Mouse (Mus musculus): ENCODE results near the gene Dync1i1. TPM values are rescaled to one million over a fixed set of nuclear protein-coding genes. Genes with fewer than 3 reads are reported as not detected.
A peak's percentile ranks its signal among the peaks of the same experiment; 100 is the strongest.

Gene Dync1i1
- polyA plus RNA-seq, 1 experiment from 2014 or later, result 4.5 TPM

GRCm38 (mm10) chr6:5867221-5867620 is 141.8 kb downstream of the Dync1i1 start:
- H3K4me2 ChIP-seq (replicated peaks), result no peak overlapping the region
- 88% methylated on average over 4 of the region's 4 CpGs for WGBS
- H3K4me3 ChIP-seq, result no peak overlapping the region
- no peaks in the 10 kb centered on the region for H3K36me3 ChIP-seq
- H3K27ac ChIP-seq, result no peak overlapping the region
- no peak overlapping the region for H3K9ac ChIP-seq
- H3K4me1 ChIP-seq, result no peaks in the 10 kb centered on the region
- no peaks in the 10 kb centered on the region for H3K9me3 ChIP-seq (replicated peaks)
- ATAC-seq (ENCODE audit: low FRiP score), result no peak
- H3K27me3 ChIP-seq, result no peaks in the 10 kb centered on the region

GRCm38 (mm10) chr6:5871060-5871459 is 145.6 kb downstream of the Dync1i1 start:
- Histone ChIP-seq H3K9ac (no peak overlapping the region), H3K27me3 (no peaks in the 10 kb centered on the region), H3K9me3 (replicated peaks) (no peaks in the 10 kb centered on the region), H3K4me3 (no peak overlapping the region), H3K4me1 (no peaks in the 10 kb centered on the region), H3K27ac (no peak overlapping the region), H3K36me3 (no peaks in the 10 kb centered on the region), H3K4me2 (replicated peaks) (no peak overlapping the region)
- 69% methylated on average over 5 of the region's 5 CpGs for WGBS
- no peak for ATAC-seq (ENCODE audit: low FRiP score)

- Histone ChIP-seq H3K36me3 (no peaks in the 10 kb centered on the region), H3K9me3 (replicated peaks) (no peaks in the 10 kb centered on the region), H3K4me1 (no peaks in the 10 kb centered on the region), H3K9ac (no peak overlapping the region), H3K27ac (no peak overlapping the region), H3K27me3 (no peaks in the 10 kb centered on the region), H3K4me2 (replicated peaks) (no peak overlapping the region), H3K4me3 (no peak overlapping the region)
- 78% methylated on average over 15 of the region's 15 CpGs for WGBS
- ATAC-seq (ENCODE audit: low FRiP score), result no peak
Observed at GRCm38 (mm10) chr6:5871581-5872298, 146.3 kb downstream of the Dync1i1 start.

- no peaks in the 10 kb centered on the region for H3K36me3 ChIP-seq
- no peak for ATAC-seq (ENCODE audit: low FRiP score)
- H3K4me1 ChIP-seq, result no peaks in the 10 kb centered on the region
- H3K27ac ChIP-seq, result no peak overlapping the region
- H3K9me3 ChIP-seq (replicated peaks), result no peaks in the 10 kb centered on the region
- no peaks in the 10 kb centered on the region for H3K27me3 ChIP-seq
- no peak overlapping the region for H3K9ac ChIP-seq
- H3K4me3 ChIP-seq, result no peak overlapping the region
- WGBS, result 80% methylated on average over 6 of the region's 6 CpGs
- H3K4me2 ChIP-seq (replicated peaks), result no peak overlapping the region
Observed at GRCm38 (mm10) chr6:5889341-5889740, 163.9 kb downstream of the Dync1i1 start.

GRCm38 (mm10) chr6:5911295-5911694 is 185.9 kb downstream of the Dync1i1 start:
- Histone ChIP-seq H3K4me2 (replicated peaks) (no peak overlapping the region), H3K4me3 (no peak overlapping the region), H3K27ac (no peak overlapping the region), H3K9ac (no peak overlapping the region), H3K9me3 (replicated peaks) (no peaks in the 10 kb centered on the region), H3K4me1 (no peaks in the 10 kb centered on the region), H3K36me3 (no peaks in the 10 kb centered on the region), H3K27me3 (no peaks in the 10 kb centered on the region)
- ATAC-seq (ENCODE audit: low FRiP score), result no peak
- WGBS, result 82% methylated on average over 7 of the region's 7 CpGs

GRCm38 (mm10) chr6:5915028-5915427 is 189.6 kb downstream of the Dync1i1 start:
- 89% methylated on average over 2 of the region's 2 CpGs for WGBS

GRCm38 (mm10) chr6:5920670-5921069 is 195.2 kb downstream of the Dync1i1 start:
- Histone ChIP-seq H3K4me3 (no peak overlapping the region), H3K4me1 (no peaks in the 10 kb centered on the region), H3K9ac (no peak overlapping the region), H3K27me3 (no peaks in the 10 kb centered on the region), H3K27ac (no peak overlapping the region), H3K4me2 (replicated peaks) (no peak overlapping the region), H3K9me3 (replicated peaks) (no peaks in the 10 kb centered on the region), H3K36me3 (no peaks in the 10 kb centered on the region)
- ATAC-seq (ENCODE audit: low FRiP score), result no peak
- 75% methylated on average over 4 of the region's 4 CpGs for WGBS

More at GRCm38 (mm10) chr6:5915028-5915427, 189.6 kb downstream of the Dync1i1 start:
- H3K27me3 ChIP-seq, result no peaks in the 10 kb centered on the region
- H3K36me3 ChIP-seq, result no peaks in the 10 kb centered on the region
- H3K27ac ChIP-seq, result no peak overlapping the region
- no peak for ATAC-seq (ENCODE audit: low FRiP score)
- no peaks in the 10 kb centered on the region for H3K9me3 ChIP-seq (replicated peaks)
- no peaks in the 10 kb centered on the region for H3K4me1 ChIP-seq
- H3K9ac ChIP-seq, result no peak overlapping the region
- H3K4me2 ChIP-seq (replicated peaks), result no peak overlapping the region
- H3K4me3 ChIP-seq, result no peak overlapping the region

GRCm38 (mm10) chr6:5922676-5923075 is 197.2 kb downstream of the Dync1i1 start:
- H3K9ac ChIP-seq, result no peak overlapping the region
- H3K4me2 ChIP-seq (replicated peaks), result no peak overlapping the region
- H3K36me3 ChIP-seq, result no peaks in the 10 kb centered on the region
- no peak for ATAC-seq (ENCODE audit: low FRiP score)
- H3K4me1 ChIP-seq, result no peaks in the 10 kb centered on the region
- H3K27ac ChIP-seq, result no peak overlapping the region
- no peak overlapping the region for H3K4me3 ChIP-seq
- no peaks in the 10 kb centered on the region for H3K27me3 ChIP-seq
- no peaks in the 10 kb centered on the region for H3K9me3 ChIP-seq (replicated peaks)
- 37% methylated on average over 1 of the region's 1 CpGs for WGBS

- no peak for ATAC-seq (ENCODE audit: low FRiP score)
- no peak overlapping the region for H3K4me2 ChIP-seq (replicated peaks)
Observed at GRCm38 (mm10) chr6:5923148-5923547, 197.7 kb downstream of the Dync1i1 start.

GRCm38 (mm10) chr6:5930140-5930539 is 204.7 kb downstream of the Dync1i1 start:
- Histone ChIP-seq H3K36me3 (no peaks in the 10 kb centered on the region), H3K4me2 (replicated peaks) (no peak overlapping the region), H3K9me3 (replicated peaks) (no peaks in the 10 kb centered on the region), H3K27me3 (no peaks in the 10 kb centered on the region), H3K4me1 (no peaks in the 10 kb centered on the region), H3K27ac (no peak overlapping the region), H3K9ac (no peak overlapping the region), H3K4me3 (no peak overlapping the region)
- ATAC-seq (ENCODE audit: low FRiP score), result no peak
- WGBS, result 86% methylated on average over 8 of the region's 8 CpGs

More at GRCm38 (mm10) chr6:5923148-5923547, 197.7 kb downstream of the Dync1i1 start:
- Histone ChIP-seq H3K9me3 (replicated peaks) (no peaks in the 10 kb centered on the region), H3K27me3 (no peaks in the 10 kb centered on the region), H3K36me3 (no peaks in the 10 kb centered on the region), H3K4me1 (no peaks in the 10 kb centered on the region), H3K9ac (no peak overlapping the region), H3K27ac (no peak overlapping the region), H3K4me3 (no peak overlapping the region)
- WGBS, result 91% methylated on average over 7 of the region's 7 CpGs

GRCm38 (mm10) chr6:5935587-5936353 is 210.3 kb downstream of the Dync1i1 start:
- ATAC-seq (ENCODE audit: low FRiP score), result no peak
- H3K27ac ChIP-seq, result no peak overlapping the region
- no peak overlapping the region for H3K4me2 ChIP-seq (replicated peaks)
- H3K36me3 ChIP-seq, result no peaks in the 10 kb centered on the region
- WGBS, result 75% methylated on average over 8 of the region's 8 CpGs
- no peaks in the 10 kb centered on the region for H3K9me3 ChIP-seq (replicated peaks)
- H3K4me3 ChIP-seq, result no peak overlapping the region
- no peaks in the 10 kb centered on the region for H3K4me1 ChIP-seq
- H3K27me3 ChIP-seq, result no peaks in the 10 kb centered on the region
- H3K9ac ChIP-seq, result no peak overlapping the region

GRCm38 (mm10) chr6:5949812-5950392 is 224.5 kb downstream of the Dync1i1 start:
- Histone ChIP-seq H3K27me3 (no peaks in the 10 kb centered on the region), H3K9me3 (replicated peaks) (no peaks in the 10 kb centered on the region), H3K4me1 (no peaks in the 10 kb centered on the region), H3K27ac (no peak overlapping the region), H3K4me3 (no peak overlapping the region), H3K4me2 (replicated peaks) (no peak overlapping the region), H3K9ac (no peak overlapping the region), H3K36me3 (no peaks in the 10 kb centered on the region)
- 78% methylated on average over 9 of the region's 9 CpGs for WGBS
- ATAC-seq (ENCODE audit: low FRiP score), result peak; percentile 38; the same call in 1 of the 2 replicates
